Mouse (Mus musculus) ES-Bruce4 (cell line): ENCODE data around the gene Gabarapl1.

Experiments
- CTCF ChIP-seq: IDR thresholded peaks from one replicate; pipeline ENCODE4 v1.8.1; 2011; ENCODE audit warnings: low read depth, low read length
- EP300 ChIP-seq: IDR thresholded peaks from 2 replicates; pipeline ENCODE4 v1.6.1; 2011; ENCODE audit warnings: low read depth, low read length; ENCODE audit not compliant: insufficient read depth
- POLR2A ChIP-seq: IDR thresholded peaks from one replicate; pipeline ENCODE4 v1.8.1; 2011; ENCODE audit warnings: low read length; ENCODE audit not compliant: insufficient read depth

DNA sequence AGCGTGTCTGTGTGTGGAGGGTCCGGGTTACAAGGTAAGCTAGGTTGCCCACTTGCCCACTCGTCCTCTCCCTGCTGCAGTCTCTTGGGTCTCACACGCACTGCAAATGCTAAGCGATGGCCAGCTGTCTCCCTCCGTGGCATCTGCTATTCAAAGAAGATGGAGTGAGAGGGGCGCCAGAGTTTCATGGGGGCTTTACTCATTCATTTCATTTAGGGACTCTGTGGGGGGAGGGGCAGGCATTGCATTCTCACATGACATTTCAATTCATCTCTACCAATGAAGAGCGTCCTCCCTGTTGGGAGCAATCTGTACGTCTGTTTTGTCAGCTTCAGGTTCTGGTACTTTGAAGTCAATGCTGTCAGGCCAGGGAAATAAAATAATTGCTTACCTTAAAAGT is 9.0 kb downstream of the Gabarapl1 start:
- TF ChIP-seq POLR2A (no peak), CTCF (no peak), EP300 (no peak)
